Mouse (Mus musculus): ENCODE data around the gene Cwc22.

The Cwc22 gene

GRCm38 (mm10) chr2:77925187-77925924 lies 20.8 kb downstream of the Cwc22 start:
- no peak for DNase-seq (ENCODE audit: low read depth)

DNA sequence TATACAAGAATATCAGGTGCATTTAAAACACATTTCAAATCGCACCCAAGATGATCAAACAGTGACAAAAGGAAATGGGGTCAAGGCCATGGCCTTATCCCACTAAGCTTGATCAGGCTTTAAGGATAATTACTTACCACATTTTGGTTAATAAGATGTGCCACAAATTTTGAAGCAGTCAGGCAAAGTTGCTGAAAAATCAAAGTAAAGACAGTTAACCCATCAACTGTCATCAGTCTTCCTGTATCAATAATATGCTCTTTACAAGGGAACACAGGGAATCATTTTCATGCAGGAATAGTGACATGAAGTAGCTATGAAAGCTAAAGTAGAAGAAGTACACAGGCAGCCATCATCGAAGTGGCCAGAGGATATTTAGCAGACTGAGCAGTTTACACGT lies 22.2 kb downstream of the Cwc22 start:
- DNase-seq (ENCODE audit: low read depth): no peak

GRCm38 (mm10) chr2:77923182-77923581 lies 23.0 kb downstream of the Cwc22 start:
- DNase-seq (ENCODE audit: low read depth): no peak

DNA sequence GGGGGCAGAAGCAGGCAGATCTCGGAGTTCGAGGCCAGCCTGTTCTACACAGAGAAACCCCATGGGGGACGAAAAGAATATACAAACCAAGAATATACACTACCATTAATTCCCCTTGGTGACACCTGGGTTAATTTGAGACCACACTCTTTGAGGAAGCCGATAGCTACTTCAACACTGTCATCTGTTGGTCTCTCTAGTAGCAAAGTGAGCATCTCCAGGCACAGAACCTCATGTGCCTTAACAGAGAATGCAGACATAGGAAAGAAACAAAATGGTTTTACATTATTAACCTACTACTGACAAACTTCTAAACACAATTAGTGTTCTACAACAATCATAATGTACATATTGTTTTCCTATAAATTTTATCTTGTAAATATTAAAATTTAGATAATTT lies 24.9 kb downstream of the Cwc22 start:
- no peak for DNase-seq (ENCODE audit: low read depth)

DNA sequence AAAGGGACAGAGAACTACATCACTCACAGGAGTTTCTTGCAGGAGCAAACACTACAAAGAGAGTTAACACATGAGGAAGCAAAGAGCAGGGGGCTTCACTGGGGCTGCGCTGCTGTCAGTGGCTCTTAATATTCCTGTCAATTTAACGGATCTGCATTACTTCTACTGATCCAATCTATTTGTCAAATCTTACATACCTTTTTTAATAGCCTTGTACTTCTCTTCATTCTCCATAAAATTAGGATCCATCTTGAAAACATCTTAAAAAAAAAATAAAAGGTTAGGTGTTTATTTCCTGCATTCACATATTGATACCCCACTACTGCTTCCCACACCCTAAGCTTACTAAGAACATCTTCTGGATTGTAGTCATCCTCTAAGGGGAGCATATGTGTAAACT lies 25.6 kb downstream of the Cwc22 start:
- DNase-seq (ENCODE audit: low read depth): no peak

DNA sequence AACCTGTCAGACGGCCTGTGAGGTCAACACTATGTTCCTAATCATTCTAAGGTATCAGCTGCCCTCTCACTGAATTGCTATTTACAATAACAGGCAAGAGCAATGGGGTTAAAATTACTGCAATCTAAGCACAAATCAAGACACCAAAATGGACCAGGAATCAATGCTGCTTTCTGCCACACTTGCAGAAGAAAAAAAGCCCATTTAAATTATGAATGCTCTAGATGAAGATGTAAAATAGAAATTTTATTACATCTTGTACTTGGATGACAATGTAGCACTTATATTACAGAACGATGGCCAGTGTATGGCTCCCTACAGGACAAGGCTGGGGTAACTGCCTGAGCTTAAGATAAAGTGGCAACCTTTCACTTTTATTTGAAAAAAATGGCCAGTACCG lies 27.7 kb downstream of the Cwc22 start:
- no peak for DNase-seq (ENCODE audit: low read depth)

GRCm38 (mm10) chr2:77918006-77918405 lies 28.2 kb downstream of the Cwc22 start:
- DNase-seq (ENCODE audit: low read depth): no peak

GRCm38 (mm10) chr2:77917360-77917734 lies 28.8 kb downstream of the Cwc22 start:
- no peak for DNase-seq (ENCODE audit: low read depth)

DNA sequence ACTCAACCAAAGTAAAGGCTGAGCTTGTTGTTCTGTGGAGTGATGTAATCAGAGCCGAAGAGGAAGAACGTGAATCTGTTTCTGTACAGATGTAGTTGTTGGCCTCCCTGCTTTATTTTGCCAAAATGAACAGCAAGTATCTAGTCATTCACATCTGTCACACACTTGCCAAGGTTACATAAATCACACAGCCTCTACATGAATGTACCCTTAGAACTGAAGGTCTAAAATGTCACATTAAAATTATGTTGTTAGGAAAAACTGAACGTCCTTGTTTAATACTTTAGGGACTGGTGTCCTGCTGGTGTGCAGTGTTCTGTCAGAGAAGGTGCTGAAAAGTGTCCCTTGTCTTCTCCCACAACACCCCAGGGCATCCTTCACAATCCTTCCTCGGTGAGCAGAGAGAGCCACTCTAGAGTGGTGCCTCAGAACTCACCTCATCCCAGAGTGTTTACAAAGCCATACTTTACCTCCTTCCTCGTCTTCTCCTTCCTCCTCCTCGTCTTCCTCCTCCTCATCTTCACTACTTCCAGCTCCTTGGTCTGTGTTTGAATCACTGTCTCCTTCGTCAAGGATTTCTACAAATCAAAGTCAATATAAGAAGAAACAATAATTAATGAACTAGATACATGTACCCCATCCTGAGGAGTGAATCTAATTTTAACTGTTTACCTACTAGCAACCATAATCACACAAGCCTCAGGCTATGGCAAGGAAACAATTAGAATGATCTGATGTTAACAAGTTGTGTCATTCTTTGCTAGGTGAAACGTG lies 29.4 kb downstream of the Cwc22 start:
- DNase-seq (ENCODE audit: low read depth): no peak

DNA sequence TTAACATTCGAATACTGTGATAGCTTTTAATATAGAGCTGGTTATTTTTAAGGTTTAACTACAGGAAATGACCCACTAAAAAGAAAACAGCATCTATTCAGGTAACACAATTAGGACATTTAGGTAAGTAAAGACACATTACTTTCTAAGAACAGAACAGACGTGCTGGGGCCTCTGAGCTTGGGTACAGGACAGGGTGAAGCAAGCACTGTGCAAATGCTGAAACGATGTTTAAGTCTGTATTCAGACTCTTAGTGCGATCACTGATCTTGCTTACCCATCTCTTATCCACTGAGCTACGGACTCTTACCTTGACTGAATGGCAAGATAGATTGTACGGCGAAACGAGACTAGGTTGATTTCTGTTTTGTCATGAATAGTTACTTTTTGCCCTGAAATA lies 31.0 kb downstream of the Cwc22 start:
- DNase-seq (ENCODE audit: low read depth): no peak

DNA sequence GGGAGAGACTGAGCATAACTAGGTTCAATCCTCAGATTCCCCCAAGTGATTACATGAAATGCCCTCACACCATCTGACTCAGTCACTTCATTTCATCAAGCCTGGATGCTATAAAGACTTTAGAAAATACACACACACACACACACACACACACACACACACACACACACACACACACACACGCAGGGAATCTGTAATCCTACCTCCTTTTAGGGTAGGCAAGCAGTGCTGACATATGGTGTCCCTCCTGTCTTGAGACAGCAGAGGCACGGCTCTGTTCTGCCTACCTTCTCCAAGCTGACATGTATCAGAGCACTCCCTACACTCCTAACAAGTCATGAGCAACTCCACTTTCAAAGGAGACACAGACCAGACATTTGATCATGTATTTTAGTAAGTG lies 32.5 kb downstream of the Cwc22 start:
- DNase-seq (ENCODE audit: low read depth): no peak

GRCm38 (mm10) chr2:77912197-77912596 lies 34.0 kb downstream of the Cwc22 start:
- DNase-seq (ENCODE audit: low read depth): no peak

DNA sequence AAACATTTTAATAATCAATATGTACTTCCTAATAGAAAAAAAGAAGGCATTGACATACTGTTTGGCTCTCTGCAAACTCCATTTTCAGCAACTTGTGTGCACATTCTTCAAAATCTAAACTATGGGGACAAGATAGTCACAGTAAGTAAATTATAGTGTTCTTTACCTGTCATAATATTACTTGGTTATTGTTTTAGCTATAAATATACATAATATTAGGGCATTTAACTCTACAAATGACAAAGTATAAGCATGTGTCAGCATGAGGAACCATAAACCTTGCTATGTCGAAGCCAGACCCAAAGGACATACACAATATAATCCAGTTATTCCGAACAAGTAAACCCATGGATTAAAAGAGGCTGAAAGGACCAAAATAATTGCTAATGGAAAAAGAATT lies 34.7 kb downstream of the Cwc22 start:
- no peak for DNase-seq (ENCODE audit: low read depth)

GRCm38 (mm10) chr2:77910216-77910615 lies 36.0 kb downstream of the Cwc22 start:
- DNase-seq (ENCODE audit: low read depth): no peak

GRCm38 (mm10) chr2:77907164-77907563 lies 39.0 kb downstream of the Cwc22 start:
- no peak for DNase-seq (ENCODE audit: low read depth)

GRCm38 (mm10) chr2:77905023-77905422 lies 41.2 kb downstream of the Cwc22 start:
- no peak for DNase-seq (ENCODE audit: low read depth)

DNA sequence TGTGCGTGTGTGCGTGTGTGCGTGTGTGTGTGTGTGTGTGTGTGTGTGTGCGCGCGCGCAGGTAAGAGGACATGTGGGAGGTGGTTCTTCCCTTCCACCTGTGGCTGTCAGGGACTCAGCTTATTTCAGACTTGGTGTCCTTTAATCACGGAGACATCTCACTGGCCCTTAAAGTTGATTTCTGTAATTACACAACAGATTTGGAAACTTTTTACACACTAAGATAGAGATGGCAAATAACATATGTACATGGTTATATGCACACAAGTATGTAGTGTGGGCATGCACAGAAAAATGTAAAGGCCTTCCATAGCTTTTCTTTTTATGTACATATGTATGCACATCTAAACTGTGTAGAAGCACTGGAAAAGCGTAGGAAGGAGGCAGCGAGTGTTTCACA lies 41.7 kb downstream of the Cwc22 start:
- no peak for DNase-seq (ENCODE audit: low read depth)

DNA sequence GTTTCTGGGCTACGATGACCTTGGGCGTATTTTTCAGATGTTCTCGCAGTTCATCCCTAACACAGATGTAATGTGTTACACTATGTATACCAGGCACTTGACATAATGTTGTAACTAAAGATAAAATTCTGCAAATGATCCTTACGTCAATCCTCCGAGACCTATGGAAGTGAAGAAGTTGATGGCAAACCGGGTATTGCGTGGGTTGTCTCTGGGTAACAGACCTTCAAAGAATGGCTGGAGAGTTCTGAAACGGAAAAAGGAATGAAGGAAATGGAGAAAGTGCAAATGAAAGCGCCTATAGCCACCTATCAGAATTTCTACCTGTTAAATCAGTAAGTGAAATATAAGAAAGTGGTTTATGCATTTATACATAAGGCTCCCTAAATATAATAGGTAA lies 42.2 kb downstream of the Cwc22 start:
- no peak for DNase-seq (ENCODE audit: low read depth)

- no peak for DNase-seq (ENCODE audit: low read depth)
Observed at GRCm38 (mm10) chr2:77903098-77903497, 43.1 kb downstream of the Cwc22 start.

DNA sequence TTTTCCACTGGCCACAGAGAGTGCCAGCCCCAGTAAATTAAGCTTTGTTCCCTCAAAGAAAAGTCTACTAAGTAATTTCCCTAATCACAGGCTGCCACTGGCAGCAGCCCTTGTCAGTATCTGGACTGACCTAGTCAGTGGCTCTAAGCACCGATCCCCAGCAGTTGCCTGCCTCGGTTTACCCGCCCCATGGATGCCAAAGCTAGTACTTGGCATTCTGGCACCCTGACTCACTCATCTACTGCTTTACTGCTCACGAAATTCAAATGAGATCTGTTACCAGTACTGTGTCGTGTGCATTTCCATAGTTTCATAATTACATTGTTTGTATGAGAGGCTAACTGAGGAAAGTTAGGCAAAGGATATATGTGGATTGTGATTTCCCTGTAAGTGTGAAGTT lies 44.9 kb downstream of the Cwc22 start:
- no peak for DNase-seq (ENCODE audit: low read depth)

- no peak for DNase-seq (ENCODE audit: low read depth)
Observed at GRCm38 (mm10) chr2:77900741-77901140, 45.4 kb downstream of the Cwc22 start.

- no peak for DNase-seq (ENCODE audit: low read depth)
Observed at GRCm38 (mm10) chr2:77900111-77900510, 46.1 kb downstream of the Cwc22 start.

DNA sequence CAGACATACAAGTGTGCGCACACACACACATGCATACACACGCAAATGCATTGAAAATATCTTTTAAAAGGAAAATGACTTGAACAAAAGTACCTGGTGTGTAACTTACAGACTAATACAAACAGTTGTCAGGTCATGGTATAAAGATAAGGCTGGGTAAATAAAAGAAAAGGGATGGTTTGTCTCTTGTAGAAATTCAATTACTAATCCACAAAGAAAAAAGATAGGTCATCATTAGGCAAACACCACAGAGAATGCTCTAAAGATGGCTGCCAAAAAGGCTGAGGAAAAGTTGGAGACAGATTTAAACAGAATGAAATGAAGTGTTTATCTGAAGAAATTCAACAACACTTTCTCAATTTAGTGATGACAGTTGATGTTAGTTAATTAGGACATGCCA lies 47.7 kb downstream of the Cwc22 start:
- DNase-seq (ENCODE audit: low read depth): no peak

- DNase-seq (ENCODE audit: low read depth): no peak
Observed at GRCm38 (mm10) chr2:77897988-77898387, 48.2 kb downstream of the Cwc22 start.

Data from naive thymus-derived CD4-positive, alpha-beta T cell, adult 2 months (primary cell).